Mouse (Mus musculus): Measurements from ENCODE around the gene Ap2a1. TPM values are rescaled to one million over a fixed set of nuclear protein-coding genes. Genes with fewer than 3 reads are reported as not detected.

The Ap2a1 gene
- 71.8 TPM for total RNA-seq (2023)

DNA sequence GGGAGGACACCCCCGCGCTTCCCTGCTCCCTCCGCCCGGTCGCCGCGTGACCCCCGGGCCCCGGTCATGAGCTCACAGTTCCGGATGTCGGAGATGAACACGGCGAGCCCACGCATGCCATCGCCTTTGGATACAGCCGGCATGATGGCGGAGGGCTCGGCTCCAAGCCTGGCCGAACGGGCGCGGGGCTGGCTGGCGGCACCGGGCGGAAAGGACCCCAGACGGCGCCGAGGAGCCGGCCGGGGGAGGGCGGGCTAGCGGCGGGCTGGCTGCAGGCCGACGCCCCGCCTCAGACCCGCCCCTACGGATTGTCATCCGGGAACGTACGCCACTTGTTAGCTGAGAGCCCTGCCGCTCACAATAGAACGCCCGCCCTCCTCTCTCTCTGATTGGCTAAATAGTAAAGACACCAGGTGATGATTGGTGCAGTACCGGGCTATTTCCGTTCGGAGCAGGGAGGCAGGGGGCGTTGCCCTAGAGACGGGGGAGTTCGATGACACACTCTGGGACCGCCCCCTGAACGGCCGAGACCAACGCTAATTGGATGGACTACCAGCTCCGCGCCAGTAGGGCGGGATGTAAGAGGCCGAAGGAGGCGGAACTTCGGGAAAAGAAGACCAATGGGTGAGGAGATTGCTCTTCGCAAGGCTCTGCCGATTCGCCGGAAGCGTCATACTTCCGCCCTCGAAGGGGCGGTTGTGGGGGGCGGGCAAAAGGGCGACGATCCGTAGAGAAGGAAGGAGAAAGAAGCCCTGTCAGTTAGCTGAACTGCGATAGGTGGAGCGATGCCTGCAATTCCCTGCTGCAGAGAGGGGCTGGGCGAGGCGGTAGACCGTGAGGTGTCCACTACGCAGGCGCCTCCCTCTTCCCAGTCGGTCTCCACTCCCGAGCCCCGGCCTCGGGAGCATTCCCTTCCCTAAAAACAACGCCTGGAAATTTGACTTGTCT is at the start of gene Ap2a1:
TSS of gene Ap2a1 (minus strand) at position 293 of the 948 bp plus-strand sequence.

DNA sequence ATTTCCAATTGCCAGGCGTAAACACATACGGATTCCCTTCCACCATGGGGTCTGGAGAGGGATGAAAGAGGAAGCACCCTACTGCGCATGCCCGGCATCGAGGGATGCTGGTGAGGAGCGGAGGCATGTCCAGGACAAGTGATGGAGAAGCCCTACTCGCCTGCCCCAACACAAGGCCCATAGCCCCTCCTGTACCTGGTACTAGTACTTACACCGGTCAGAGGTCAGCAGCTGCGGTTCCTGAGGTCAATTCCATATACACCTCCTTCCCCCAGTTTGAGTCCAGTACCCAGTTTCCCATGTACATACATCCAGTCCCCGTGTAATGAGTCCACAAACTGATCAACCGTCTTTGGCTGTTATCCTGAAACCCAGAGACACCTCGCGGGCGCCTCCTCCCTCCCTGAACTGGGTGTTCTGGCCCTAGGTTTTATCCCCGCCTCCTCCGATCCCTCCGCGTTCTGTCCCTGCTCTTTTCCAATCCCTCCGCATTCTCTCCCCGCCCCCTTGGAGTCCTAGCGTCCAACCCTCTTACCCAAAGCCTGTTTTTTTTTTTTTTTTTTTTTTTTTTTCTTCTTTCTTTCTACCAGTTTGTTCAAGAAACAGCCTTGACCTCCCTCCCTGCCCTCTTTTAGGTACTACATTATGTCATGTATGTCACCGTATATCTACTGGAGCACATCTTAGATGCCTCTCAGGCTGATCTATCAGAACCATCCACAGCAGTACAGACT is 45.3 kb upstream of the Ap2a1 start, which contains the start of gene Cpt1c:
TSS of gene Cpt1c (minus strand) at position 469 of the 734 bp plus-strand sequence.

DNA sequence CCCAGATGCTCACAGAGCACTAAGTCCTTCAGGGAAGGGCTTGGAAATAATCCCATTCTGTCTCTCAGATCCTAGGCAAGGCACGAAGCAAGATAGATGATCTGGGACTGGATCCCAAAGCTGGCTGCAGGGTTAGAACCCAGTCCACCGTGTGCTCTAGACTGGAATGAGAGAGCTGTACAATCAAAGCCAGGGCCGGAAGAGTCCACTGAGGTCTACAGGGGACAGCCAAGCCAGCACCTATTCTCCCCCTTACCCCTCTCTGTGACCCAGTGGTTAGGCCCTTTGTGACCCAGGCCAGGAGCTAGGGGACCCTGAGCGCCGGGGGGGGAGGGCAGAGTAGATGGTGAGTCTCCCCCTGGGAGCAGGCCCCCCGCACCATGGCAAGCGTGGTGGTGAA is 13.6 kb upstream of the Ap2a1 start, which contains the start of gene Tsks:
TSS of gene Tsks (plus strand) at position 301 of the 400 bp plus-strand sequence.

DNA sequence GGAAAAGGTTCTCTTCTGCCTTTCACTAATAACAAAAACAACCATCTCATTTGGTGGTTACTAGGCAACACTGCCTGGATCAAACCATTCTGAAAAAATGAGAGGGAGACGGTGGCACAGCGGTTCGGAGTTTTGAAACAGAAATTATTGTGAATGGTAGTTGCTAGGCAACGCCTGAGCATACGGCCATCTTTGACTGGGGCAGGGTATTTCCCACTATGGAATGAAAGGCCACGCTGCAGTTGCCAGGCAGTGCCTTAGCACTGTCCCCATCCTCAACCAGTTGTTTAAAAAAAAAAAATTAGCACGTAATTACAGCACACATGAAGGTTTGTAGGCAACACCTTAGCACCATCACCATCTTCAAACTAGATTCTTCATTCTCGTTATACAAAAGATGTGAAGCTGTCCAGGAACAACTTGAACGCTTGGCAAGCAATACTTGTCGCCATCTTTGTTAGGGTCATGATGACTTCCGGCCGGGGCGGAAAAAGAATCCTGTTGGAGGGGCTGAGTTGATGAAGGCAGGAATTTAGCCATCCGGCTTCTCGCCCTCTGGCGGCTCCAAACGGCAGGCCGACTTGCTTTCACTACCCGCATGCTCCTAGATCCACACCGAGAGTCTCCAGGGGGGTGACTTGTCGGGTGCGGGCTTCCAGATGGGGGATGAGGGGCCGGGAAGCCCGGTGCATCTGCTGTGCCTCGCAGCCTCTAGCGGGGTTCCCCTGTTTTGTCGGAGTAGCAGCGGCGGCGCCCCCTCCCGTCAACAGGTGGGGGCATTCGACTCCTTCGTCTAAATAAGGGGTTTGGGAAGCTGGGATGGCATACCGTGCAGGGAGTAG is 33.5 kb downstream of the Ap2a1 start, which contains the start of gene Fuz:
TSS of gene Fuz (plus strand) at position 487 of the 842 bp plus-strand sequence.

DNA sequence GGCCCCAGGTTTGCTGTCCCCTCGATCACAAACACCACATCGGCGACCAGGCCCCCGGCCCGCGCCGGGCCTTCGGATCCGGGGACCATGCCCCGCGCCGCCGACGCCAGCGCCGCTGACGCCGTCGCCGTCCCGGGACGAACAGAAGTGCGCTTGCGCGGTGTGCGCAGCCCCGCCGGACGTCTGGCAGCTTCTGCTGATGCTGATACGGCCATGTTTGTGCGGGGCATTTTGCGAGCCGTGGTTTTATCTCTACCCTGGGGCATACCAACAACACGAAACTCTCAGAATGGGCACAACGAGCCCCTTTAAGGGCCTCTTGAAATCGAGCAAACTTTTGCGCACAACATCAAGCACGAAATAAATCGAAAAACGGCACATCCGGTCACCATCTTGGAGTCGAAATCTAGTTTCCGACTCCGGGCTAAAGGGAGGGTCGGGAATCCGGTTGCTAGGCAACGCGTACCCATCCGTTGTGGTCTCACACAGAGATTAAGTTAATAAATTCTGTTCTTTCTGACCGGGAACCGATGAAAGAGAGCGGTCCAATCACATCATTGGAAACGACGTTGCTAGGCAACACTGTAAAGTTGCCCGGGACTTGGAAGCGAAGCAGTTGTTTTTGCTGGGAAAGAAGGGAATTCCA is 36.9 kb downstream of the Ap2a1 start, which contains the start of gene Med25:
TSS of gene Med25 (minus strand) at position 437 of the 646 bp plus-strand sequence.

DNA sequence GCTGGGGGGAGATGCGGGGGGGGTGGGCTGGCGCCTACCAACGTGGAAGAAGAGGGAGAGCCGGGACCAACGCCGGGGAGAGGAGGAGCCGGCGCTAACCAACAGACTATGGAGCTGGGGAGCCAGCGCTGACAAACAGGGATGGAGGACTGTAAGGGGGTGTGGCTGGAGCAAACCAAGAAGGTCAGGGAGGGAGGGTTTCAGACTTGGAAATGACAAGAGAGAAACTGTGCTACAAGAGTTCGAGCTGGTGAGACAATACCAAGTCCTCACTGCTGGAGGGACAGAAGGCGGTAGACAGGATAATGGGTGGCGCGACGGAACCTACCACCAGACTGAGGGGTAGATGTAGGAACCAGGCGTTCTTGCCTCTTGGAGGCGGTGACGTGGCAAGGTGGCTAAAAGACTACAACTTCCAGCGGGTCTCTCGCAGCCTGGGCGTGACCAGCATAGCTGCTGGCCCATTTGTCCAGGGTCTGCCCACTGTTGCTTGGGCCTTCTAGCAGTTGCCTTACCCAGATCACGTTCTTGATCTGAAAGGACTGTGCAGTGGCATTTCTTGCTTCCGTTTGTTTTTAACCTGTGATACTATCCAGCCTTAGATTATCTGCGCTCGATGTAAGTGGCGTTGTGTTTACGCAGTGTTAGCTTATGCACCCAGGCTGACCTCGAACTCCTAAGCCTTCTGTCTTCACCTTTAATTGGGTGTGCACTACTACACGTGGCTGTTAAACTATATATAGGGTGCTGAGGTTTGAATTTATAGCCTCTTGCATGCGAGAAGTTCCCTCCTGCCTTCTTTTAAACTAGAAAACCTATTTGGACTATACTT is 59.4 kb downstream of the Ap2a1 start, which contains the start of gene Ptov1:
TSS of gene Ptov1 (minus strand) at position 92 of the 832 bp plus-strand sequence.

DNA sequence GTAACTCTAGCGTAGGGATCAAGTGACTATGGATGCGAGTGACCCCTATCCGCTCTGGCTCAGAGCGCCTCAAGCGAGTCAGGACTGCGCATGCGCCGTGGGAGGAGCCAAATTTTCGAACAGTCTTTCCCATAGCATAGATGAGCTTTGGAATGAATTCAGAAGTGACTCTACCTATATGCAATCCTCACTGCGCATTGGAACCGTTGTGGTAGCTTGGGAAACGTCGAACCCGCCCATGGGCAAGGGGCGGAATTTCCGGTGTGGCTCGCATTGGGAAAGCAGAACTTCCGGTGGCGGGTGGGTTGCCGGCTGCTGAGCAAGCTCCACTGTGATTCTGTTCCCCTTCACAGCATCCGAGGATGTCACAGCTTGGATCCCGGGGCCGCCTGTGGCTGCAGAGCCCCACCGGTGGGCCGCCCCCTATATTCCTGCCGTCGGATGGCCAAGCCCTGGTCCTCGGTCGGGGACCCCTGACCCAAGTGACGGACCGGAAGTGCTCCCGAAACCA is 72.2 kb downstream of the Ap2a1 start, which contains the start of gene Pnkp:
TSS of gene Pnkp (plus strand) at position 98 of the 511 bp plus-strand sequence.

Other genes with a start within 250 kb of the Ap2a1 start
- not detected for gene Izumo2, start 220.8 kb downstream of the Ap2a1 start, total RNA-seq (2023)
- gene Vrk3, start 181.1 kb downstream of the Ap2a1 start, total RNA-seq (2023): 99.4 TPM
- 0.86 TPM for gene Zfp473, start 178.4 kb downstream of the Ap2a1 start, total RNA-seq (2023)
- 42.8 TPM for gene Nup62, start 113.4 kb downstream of the Ap2a1 start, total RNA-seq (2023)
- gene Il4i1, start 113.1 kb downstream of the Ap2a1 start, total RNA-seq (2023): 3.2 TPM
- gene Atf5, start 112.8 kb downstream of the Ap2a1 start, total RNA-seq (2023): 7.2 TPM
- gene Akt1s1, start 80.5 kb downstream of the Ap2a1 start, total RNA-seq (2023): 47.9 TPM
- gene Tbc1d17, start 80.4 kb downstream of the Ap2a1 start, total RNA-seq (2023): 92.5 TPM
- gene Pnkp, start 72.4 kb downstream of the Ap2a1 start, total RNA-seq (2023): 62.0 TPM
- 27.8 TPM for gene Ptov1, start 59.7 kb downstream of the Ap2a1 start, total RNA-seq (2023)
- gene Med25, start 36.8 kb downstream of the Ap2a1 start, total RNA-seq (2023): 77.4 TPM
- gene Fuz, start 33.4 kb downstream of the Ap2a1 start, total RNA-seq (2023): 17.6 TPM
- 0.33 TPM for gene Tsks, start 13.7 kb upstream of the Ap2a1 start, total RNA-seq (2023)
- gene Cpt1c, start 45.4 kb upstream of the Ap2a1 start, total RNA-seq (2023): 0.18 TPM
- 153 TPM for gene Prmt1, start 57.1 kb upstream of the Ap2a1 start, total RNA-seq (2023)
- gene Irf3, start 68.2 kb upstream of the Ap2a1 start, total RNA-seq (2023): 157 TPM
- 19.6 TPM for gene Bcl2l12, start 69.2 kb upstream of the Ap2a1 start, total RNA-seq (2023)
- gene Scaf1, start 86.9 kb upstream of the Ap2a1 start, total RNA-seq (2023): 83.6 TPM
- gene Rras, start 88.5 kb upstream of the Ap2a1 start, total RNA-seq (2023): 10.3 TPM
- 75.1 TPM for gene Prr12, start 123.4 kb upstream of the Ap2a1 start, total RNA-seq (2023)
- 61.3 TPM for gene Nosip, start 132.9 kb upstream of the Ap2a1 start, total RNA-seq (2023)
- gene Prrg2, start 133.2 kb upstream of the Ap2a1 start, total RNA-seq (2023): 0.95 TPM
- 6.1 TPM for gene Rcn3, start 162.7 kb upstream of the Ap2a1 start, total RNA-seq (2023)
- 22.7 TPM for gene Fcgrt, start 174.4 kb upstream of the Ap2a1 start, total RNA-seq (2023)
- gene Rps11, start 194.9 kb upstream of the Ap2a1 start, total RNA-seq (2023): 3,211 TPM
- 5,433 TPM for gene Rpl13a, start 199.3 kb upstream of the Ap2a1 start, total RNA-seq (2023)
- not detected for gene Gm45713, start 206.7 kb upstream of the Ap2a1 start, total RNA-seq (2023)
- gene Flt3l, start 206.9 kb upstream of the Ap2a1 start, total RNA-seq (2023): 299 TPM
- gene Pih1d1, start 224.8 kb upstream of the Ap2a1 start, total RNA-seq (2023): 38.5 TPM
- 61.5 TPM for gene Aldh16a1, start 225.1 kb upstream of the Ap2a1 start, total RNA-seq (2023)
- not detected for gene Slc17a7, start 234.5 kb upstream of the Ap2a1 start, total RNA-seq (2023)